Mouse (Mus musculus): ENCODE data around the gene Rep15. TPM values are rescaled to one million over a fixed set of nuclear protein-coding genes. Genes with fewer than 3 reads are reported as not detected.

The Rep15 gene
- polyA plus RNA-seq, 1 experiment from 2014 or later, result 2.4 TPM

DNA sequence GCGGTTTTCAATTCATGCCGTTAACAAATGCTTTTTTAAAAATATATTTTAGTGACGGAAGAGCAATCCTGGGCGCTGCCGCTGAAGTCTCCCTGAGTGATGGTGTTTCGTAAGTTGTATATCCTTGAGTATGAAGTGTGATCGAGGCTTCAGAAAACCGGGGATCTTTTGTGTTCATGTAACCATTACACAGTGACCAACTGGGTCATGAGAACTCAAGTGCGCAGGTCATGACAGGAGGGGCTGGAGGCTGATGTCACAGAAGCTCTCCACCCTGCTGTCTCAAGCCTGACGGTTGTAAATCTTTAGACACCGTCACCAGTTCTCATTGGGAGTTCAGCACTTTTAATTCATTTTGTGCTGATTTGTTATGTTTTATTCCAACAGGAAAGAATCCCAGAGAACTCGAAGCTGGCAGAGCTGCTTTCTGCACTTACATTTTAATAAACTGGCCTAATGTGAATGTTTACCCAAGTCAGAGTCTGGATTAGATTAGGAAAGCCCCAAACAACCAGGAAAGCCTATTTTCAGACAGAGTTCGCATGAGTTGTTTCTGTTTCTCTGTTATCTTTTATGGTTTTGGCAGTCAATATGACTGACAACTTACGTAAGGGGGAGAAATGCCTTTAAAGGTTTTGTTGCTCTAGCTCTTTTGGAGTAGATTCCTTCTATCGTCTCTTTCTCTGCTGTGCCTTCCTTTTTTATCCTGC lies 21.4 kb upstream of the Rep15 start:
- ChIA-PET CTCF (interaction anchor here (2.8 kb wide), 1 partner anchor 186 kb away, joined by 7 read pairs; no protein-coding TSS in a partner anchor), POLR2A (no interaction called here)
- no peak for TF ChIP-seq CTCF (IDR thresholded peaks at IDR 0.05)
- DNase-seq (ENCODE audit: low read depth, low spot score) (no peak), ATAC-seq (no peak)
- no peaks in the 10 kb centered on the region for H3K27me3 ChIP-seq
- in situ Hi-C loops (cut with MboI; ENCODE audit: low pct_unique_long_range_greater_than_20kb), result loop anchor here (25.0 kb wide), 2 partner anchors 951 to 1126 kb away; no protein-coding TSS in a partner anchor

DNA sequence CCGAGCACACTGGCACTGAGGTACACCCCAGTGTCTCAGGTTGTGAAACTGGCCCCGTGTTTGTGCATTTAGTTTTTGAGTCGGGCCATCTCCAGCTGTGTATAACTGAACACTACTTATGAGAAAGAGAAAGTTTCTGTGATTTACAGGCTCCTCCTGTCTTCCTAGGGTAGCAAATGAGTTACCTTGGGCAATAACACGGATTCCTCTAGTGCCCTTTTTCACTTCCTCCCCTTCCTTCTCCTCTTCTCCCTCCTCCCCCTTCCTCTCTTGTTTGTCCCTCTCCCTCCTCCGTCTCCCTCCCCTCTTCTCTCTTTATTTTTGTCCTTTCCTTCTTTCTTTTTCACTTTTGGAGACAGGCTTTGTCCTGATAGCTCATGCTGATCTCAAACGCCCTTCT lies 20.8 kb upstream of the Rep15 start:
- POLR2A ChIA-PET, result no interaction called here
- no peak for TF ChIP-seq CTCF (IDR thresholded peaks at IDR 0.05)
- DNase-seq (ENCODE audit: low read depth, low spot score), result no peak
- in situ Hi-C loops (cut with MboI; ENCODE audit: low pct_unique_long_range_greater_than_20kb), result loop anchor here (25.0 kb wide), 2 partner anchors 951 to 1126 kb away; no protein-coding TSS in a partner anchor
- no peak for ATAC-seq
- no peaks in the 10 kb centered on the region for H3K27me3 ChIP-seq
- CTCF ChIA-PET, result interaction anchor here (2.8 kb wide), 1 partner anchor 187 kb away, joined by 7 read pairs; no protein-coding TSS in a partner anchor

DNA sequence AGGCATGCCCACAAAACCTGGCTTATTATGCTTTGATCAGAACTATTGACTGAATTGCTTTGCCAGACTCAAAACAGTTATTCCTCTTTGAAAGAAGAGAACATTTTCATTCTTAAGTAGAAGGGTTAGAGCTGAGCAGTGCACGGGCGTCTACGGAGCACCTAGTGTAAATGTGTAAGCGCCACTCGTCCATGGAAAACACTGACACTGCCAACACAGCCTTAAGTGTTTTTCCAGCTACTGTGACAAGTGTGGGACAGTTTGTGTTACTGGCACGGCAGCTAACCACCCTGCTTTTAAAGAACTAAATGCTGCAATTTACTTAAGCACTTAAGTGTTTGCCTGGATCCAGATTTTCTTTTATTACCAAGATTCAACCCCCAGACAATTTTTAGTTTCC lies 20.4 kb upstream of the Rep15 start:
- ChIA-PET POLR2A (no interaction called here), CTCF (interaction anchor here (2.8 kb wide), 1 partner anchor 187 kb away, joined by 7 read pairs; no protein-coding TSS in a partner anchor)
- ATAC-seq (no peak), DNase-seq (ENCODE audit: low read depth, low spot score) (no peak)
- no peak for TF ChIP-seq CTCF (IDR thresholded peaks at IDR 0.05)
- in situ Hi-C loops (cut with MboI; ENCODE audit: low pct_unique_long_range_greater_than_20kb), result loop anchor here (25.0 kb wide), 2 partner anchors 950 to 1125 kb away; no protein-coding TSS in a partner anchor
- H3K27me3 ChIP-seq, result no peaks in the 10 kb centered on the region

DNA sequence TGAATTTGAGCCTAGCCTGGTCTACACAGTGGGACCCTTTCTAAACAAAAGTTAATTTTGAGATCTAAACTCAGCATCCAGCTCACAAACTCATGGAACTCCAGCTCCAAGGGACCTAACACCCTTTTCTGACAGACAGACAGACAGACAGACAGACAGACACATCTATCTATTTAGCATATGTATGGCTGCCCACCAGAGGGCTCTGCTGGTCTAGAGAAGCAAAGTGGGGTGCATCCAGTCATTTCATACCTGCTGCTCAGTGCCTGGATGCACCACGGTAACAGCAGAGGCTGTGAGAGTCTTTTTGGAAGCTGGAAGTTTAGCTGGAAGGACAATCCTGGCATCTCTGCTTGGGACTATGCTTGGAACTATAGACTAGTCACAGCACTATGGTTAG lies 18.8 kb upstream of the Rep15 start:
- CTCF ChIA-PET, result interaction anchor here (1.2 to 2.8 kb wide), 3 partner anchors 15 to 189 kb away, joined by 4 to 7 read pairs (median 5); no protein-coding TSS in a partner anchor
- no peaks in the 10 kb centered on the region for H3K27me3 ChIP-seq
- no peak for ATAC-seq
- in situ Hi-C loops (cut with MboI; ENCODE audit: low pct_unique_long_range_greater_than_20kb), result loop anchor here (25.0 kb wide), 2 partner anchors 949 to 1124 kb away; no protein-coding TSS in a partner anchor
- no peak for DNase-seq (ENCODE audit: low read depth, low spot score)
- TF ChIP-seq CTCF (IDR thresholded peaks at IDR 0.05), result no peak
- POLR2A ChIA-PET, result no interaction called here

DNA sequence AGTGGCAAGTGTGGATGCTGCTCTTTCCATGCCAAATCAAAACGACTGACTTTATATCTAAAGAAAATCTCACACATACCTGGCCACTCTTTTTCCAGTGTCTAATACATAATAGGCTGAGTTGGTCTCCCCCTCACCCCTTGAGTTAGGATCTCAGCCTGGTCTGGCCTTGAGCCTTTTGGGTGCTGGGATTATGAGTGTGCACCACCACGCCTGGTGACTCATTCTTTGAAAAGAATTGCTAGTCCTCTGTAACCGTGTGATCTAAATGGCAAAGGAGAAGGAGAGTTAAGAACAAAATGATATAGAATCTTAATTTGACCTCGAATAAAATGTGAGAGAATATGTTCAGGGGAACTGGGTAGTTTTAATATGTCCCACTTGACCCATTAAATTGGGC lies 14.5 kb upstream of the Rep15 start:
- ChIA-PET CTCF (no interaction called here), POLR2A (no interaction called here)
- ATAC-seq, result no peak
- no peak for TF ChIP-seq CTCF (IDR thresholded peaks at IDR 0.05)
- no peak for DNase-seq (ENCODE audit: low read depth, low spot score)
- in situ Hi-C loops (cut with MboI; ENCODE audit: low pct_unique_long_range_greater_than_20kb), result loop anchor here (25.0 kb wide), 2 partner anchors 944 to 1119 kb away; no protein-coding TSS in a partner anchor
- H3K27me3 ChIP-seq, result no peaks in the 10 kb centered on the region

DNA sequence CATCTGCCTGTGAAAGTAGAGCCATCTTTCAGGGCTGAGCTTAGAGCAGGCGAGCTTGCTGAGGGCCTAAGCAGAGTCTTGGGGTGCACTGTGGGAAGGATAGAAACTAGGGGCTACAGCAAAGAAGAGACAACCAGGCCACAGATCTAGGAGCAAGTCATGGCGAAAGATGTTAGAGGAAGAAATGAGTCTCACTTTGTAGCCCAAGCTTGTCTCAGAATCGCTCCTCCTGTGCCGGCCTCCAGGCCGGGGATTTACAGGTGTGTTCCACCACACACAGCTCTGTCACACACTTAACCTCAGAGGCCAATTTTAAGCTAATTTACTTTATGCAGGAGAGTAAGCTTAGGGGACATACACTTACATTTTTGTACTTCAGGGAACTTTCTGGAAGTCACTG lies 14.0 kb upstream of the Rep15 start:
- in situ Hi-C loops (cut with MboI; ENCODE audit: low pct_unique_long_range_greater_than_20kb), result loop anchor here (25.0 kb wide), 2 partner anchors 944 to 1119 kb away; no protein-coding TSS in a partner anchor
- no peak for TF ChIP-seq CTCF (IDR thresholded peaks at IDR 0.05)
- no peak for DNase-seq (ENCODE audit: low read depth, low spot score)
- ChIA-PET CTCF (no interaction called here), POLR2A (no interaction called here)
- H3K27me3 ChIP-seq, result no peaks in the 10 kb centered on the region
- ATAC-seq, result no peak

DNA sequence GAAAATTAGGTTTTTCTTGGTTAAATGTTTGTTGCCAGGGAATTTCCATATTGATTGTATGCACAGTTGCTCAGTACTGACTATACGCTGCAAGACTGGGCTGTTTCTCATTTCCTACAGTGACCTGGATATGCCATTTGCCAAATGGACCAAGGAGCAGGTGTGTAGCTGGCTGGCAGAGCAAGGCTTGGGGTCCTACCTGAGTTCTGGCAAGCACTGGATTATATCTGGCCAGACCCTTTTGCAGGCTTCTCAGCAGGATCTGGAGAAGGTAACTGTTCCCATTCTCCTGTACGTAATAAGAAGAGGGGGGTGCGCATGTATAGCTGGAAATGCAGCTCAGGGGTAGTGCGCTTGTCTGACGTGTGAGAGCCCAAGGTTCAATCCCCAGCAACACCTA lies 11.2 kb upstream of the Rep15 start:
- TF ChIP-seq CTCF (IDR thresholded peaks at IDR 0.05), result no peak
- ChIA-PET POLR2A (no interaction called here), CTCF (interaction anchor here (1.2 kb wide), 1 partner anchor 15 kb away, joined by 4 read pairs; no protein-coding TSS in a partner anchor)
- DNase-seq (ENCODE audit: low read depth, low spot score) (no peak), ATAC-seq (no peak)
- in situ Hi-C loops (cut with MboI; ENCODE audit: low pct_unique_long_range_greater_than_20kb), result loop anchor here (10.0 to 25.0 kb wide), 3 partner anchors 784 to 1116 kb away; no protein-coding TSS in a partner anchor
- no peaks in the 10 kb centered on the region for H3K27me3 ChIP-seq

DNA sequence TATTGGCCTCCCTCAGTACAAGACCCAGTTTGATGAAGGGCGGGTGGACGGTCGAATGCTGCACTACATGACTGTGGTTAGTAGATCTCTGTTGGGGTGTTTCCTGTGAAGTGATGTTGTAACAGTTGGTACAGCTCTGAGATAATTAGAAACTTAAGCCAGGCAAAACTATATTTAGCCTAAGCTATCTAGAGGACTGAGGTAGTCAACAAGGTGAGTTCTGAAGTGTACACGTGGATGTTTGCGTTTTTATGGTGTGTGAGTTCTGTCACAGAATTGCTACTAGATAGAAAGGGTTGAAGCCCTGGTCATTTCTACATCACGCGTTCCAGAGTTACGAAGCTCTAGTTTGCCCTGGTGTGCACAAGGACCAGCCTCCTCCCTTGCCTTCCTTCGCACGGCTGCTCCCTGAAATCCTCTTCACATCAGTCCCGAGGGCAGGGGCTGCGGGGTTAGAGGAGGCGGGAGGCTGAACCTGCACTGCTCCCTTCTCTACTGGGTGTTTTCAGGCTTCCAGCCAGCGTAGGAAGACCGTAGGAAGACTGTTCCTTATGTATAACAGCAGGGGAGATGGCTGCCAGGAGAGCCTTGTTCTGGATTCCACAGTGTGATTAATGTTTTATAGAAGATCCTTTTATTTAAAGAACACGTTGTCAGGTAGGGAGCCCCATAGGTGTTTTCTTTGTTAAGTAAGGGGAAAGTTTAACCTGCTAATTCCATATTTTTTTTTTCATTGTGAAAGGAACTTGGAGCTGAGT lies 9.8 kb upstream of the Rep15 start:
- ATAC-seq (no peak), DNase-seq (ENCODE audit: low read depth, low spot score) (no peak)
- in situ Hi-C loops (cut with MboI; ENCODE audit: low pct_unique_long_range_greater_than_20kb), result loop anchor here (10.0 to 25.0 kb wide), 3 partner anchors 782 to 1115 kb away; no protein-coding TSS in a partner anchor
- H3K27me3 ChIP-seq, result no peaks in the 10 kb centered on the region
- POLR2A ChIA-PET, result no interaction called here
- CTCF ChIA-PET, result interaction anchor here (0.6 to 1.2 kb wide), 2 partner anchors 13 to 166 kb away, joined by 3 read pairs; no protein-coding TSS in a partner anchor
- no peak for TF ChIP-seq CTCF (IDR thresholded peaks at IDR 0.05)

DNA sequence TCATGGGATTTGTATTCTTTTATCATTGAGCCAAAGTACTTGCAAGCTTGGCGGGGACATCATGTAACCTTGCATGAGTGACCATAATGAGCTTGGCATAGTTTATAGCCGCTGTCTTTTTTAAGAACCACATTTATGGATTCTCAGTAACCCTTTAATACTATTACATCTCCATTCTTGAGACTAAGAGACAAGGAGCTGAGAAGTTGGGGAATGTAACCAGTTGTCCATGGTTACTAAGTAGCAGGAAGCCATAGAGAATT lies 9.3 kb upstream of the Rep15 start:
- ATAC-seq, result no peak
- ChIA-PET CTCF (interaction anchor here (0.6 to 1.2 kb wide), 2 partner anchors 12 to 167 kb away, joined by 3 read pairs; no protein-coding TSS in a partner anchor), POLR2A (no interaction called here)
- no peak for TF ChIP-seq CTCF (IDR thresholded peaks at IDR 0.05)
- H3K27me3 ChIP-seq, result no peaks in the 10 kb centered on the region
- in situ Hi-C loops (cut with MboI; ENCODE audit: low pct_unique_long_range_greater_than_20kb), result loop anchor here (10.0 to 25.0 kb wide), 3 partner anchors 782 to 1114 kb away; no protein-coding TSS in a partner anchor
- DNase-seq (ENCODE audit: low read depth, low spot score), result no peak

DNA sequence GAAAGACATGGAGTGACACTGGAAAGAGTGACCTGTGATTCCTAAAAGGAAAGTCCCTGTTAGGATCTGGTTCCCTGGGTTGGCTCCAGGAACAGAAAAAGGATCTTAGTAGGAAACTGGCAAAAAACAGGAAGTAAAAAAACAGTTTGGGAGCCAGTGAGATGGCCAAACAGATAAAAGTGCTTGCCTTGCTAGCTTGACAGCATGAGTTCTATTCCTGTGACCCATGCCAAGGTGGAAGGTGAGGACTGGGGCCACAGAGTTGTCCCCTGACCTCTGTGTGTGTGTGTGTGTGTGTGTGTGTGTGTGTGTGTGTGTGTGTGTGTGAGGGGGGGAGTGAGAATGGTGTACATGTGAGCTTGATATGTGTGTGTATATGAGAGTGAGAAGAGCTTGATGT lies 8.8 kb upstream of the Rep15 start:
- in situ Hi-C loops (cut with MboI; ENCODE audit: low pct_unique_long_range_greater_than_20kb), result loop anchor here (10.0 to 25.0 kb wide), 3 partner anchors 781 to 1114 kb away; no protein-coding TSS in a partner anchor
- POLR2A ChIA-PET, result no interaction called here
- DNase-seq (ENCODE audit: low read depth, low spot score), result no peak
- TF ChIP-seq CTCF (IDR thresholded peaks at IDR 0.05), result no peak
- no peaks in the 10 kb centered on the region for H3K27me3 ChIP-seq
- CTCF ChIA-PET, result interaction anchor here (1.2 kb wide), 1 partner anchor 12 kb away, joined by 3 read pairs; no protein-coding TSS in a partner anchor
- ATAC-seq, result no peak
